Mouse (Mus musculus): Measurements from ENCODE around the gene Tenm4.

- TF ChIP-seq CTCF (IDR thresholded peaks at IDR 0.05) (no peak), EP300 (IDR thresholded peaks at IDR 0.05) (no peak)
Measured at GRCm38 (mm10) chr7:96799816-96800215, 628.8 kb downstream of the Tenm4 start.

All from lung, postnatal 0 days (tissue).